Mouse (Mus musculus): ENCODE measurements around the gene Isyna1.

DNA sequence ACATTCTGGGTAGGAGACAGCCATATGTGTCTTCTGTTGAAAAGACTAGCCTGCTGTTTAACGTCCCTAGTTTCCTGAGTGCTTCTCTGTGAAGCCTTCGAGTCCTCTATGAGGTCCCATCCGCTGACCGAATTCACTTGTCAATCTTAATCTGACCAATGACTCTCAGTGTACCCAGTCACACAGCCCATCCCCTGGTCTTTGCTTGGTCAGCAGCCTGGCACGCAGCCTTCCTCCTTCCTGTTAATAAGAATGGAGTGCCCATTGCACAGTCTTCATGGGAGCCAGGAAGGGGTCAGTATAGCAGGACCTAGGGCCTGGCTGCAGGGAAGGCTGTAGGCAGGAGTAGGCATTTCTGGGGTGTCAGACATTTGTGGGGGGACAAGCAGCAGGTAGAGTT, 20.3 kb downstream of the Isyna1 start:
- TF ChIP-seq ZC3H11A (IDR thresholded peaks at IDR 0.05; ENCODE audit: borderline replicate concordance, low read depth, low read length): no peak
- TF ChIP-seq ZNF384 (IDR thresholded peaks at IDR 0.05; ENCODE audit: low read depth, low read length): no peak
- no peak for TF ChIP-seq HCFC1 (IDR thresholded peaks at IDR 0.05; ENCODE audit: borderline replicate concordance, insufficient read depth, low read length)
- no peak for TF ChIP-seq CHD2 (IDR thresholded peaks at IDR 0.05; ENCODE audit: low read depth, low read length)
